Mouse (Mus musculus) limb, embryonic 15.5 days (tissue): ENCODE measurements at regions not wholly inside any gene's neighbourhood (a gene's known extent, or its start where the extent isn't known, plus 50 kb on each side); places are given as distances from the start of the nearest gene placed in this dataset.

Experiments
- ATAC-seq: fragments of 200-750 bp; cut with Nextera tagmentation; 2 replicates; pipeline ENCODE4 v1.8.0; 2017; ENCODE audit warnings: low read depth, moderate TSS enrichment; ENCODE audit not compliant: insufficient number of reproducible peaks, low FRiP score, low TSS enrichment
- H3K27ac ChIP-seq: fragments of 300-500 bp; sonication (generic); 2 replicates; pipeline ENCODE4 v1.5.1; 2015; ENCODE audit warnings: moderate library complexity, mild to moderate bottlenecking, inconsistent platforms
- H3K27me3 ChIP-seq: fragments of 300-500 bp; sonication (generic); 2 replicates; pipeline ENCODE4 v1.6.1; 2015; ENCODE audit warnings: inconsistent platforms
- H3K36me3 ChIP-seq: fragments of 300-500 bp; sonication (generic); 2 replicates; pipeline ENCODE4 v1.6.1; 2015; ENCODE audit warnings: inconsistent platforms
- H3K4me1 ChIP-seq: fragments of 300-500 bp; sonication (generic); 2 replicates; pipeline ENCODE4 v1.6.1; 2015; ENCODE audit warnings: inconsistent platforms
- H3K4me2 ChIP-seq: fragments of 300-500 bp; sonication (generic); 2 replicates; pipeline ENCODE4 v1.6.1; 2015; ENCODE audit warnings: mild to moderate bottlenecking, inconsistent platforms
- H3K4me3 ChIP-seq: fragments of 300-500 bp; sonication (generic); 2 replicates; pipeline ENCODE4 v1.5.1; 2015; ENCODE audit warnings: mild to moderate bottlenecking, inconsistent platforms
- H3K9ac ChIP-seq: fragments of 300-500 bp; sonication (generic); 2 replicates; pipeline ENCODE4 v1.6.1; 2015; ENCODE audit warnings: inconsistent platforms
- H3K9me3 ChIP-seq: fragments of 300-500 bp; sonication (generic); 2 replicates; pipeline ENCODE4 v1.6.1; 2016; ENCODE audit warnings: inconsistent platforms
- WGBS: fragments of 180-500 bp; shearing (Covaris S2); methylation state at CpG from one replicate; pipeline ENCODE4 v1.1.7; 2015; 5-methylcytosine and 5-hydroxymethylcytosine counted together

DNA sequence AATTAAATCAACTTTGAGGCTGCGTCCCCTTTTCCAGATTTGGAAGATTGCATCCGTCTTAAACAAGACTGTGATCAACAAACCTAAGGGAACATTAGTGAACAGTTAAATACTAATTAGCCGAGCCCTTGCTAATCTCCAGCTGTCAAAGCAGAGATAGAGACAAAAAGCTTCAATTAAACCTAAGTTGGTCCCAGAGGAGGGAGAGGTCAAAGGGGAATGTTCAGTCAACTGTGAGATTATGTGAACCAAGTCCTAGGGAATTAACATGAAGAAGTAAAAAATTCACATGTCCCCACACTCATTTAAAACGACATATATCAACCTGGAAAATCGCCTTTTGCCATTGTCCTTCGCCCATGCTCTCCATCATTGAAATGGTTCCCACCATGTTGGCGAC lies 59.7 kb upstream of the Tbx20 start:
- Histone ChIP-seq H3K4me1 (no peaks in the 10 kb centered on the region), H3K27ac (no peak overlapping the region), H3K36me3 (no peaks in the 10 kb centered on the region), H3K4me3 (no peak overlapping the region), H3K4me2 (no peak overlapping the region), H3K27me3 (no peaks in the 10 kb centered on the region), H3K9me3 (no peaks in the 10 kb centered on the region), H3K9ac (no peak overlapping the region)
- no peak for ATAC-seq
- WGBS: 55% methylated on average over 7 of the region's 7 CpGs

DNA sequence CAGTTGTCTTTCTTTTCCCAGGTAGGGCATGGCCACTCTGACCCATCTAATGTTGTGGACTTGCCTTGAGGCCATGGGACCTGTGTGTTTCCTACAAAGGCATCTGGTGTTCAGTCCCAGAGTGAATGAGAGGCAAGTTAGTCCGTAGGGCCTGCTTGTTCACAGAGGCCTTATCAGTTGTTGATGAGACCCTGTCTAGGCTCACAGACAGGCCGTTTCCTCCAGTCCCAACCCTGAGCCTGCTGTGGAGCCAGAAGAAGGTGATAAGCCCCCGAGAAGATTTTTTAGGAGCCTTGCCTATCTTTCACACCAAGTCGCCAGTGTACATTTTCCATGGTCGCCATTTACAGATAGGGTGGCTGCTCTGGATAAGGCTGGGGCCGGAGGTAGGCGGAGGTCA lies 74.1 kb upstream of the Tbx20 start:
- Histone ChIP-seq H3K4me1 (no peaks in the 10 kb centered on the region), H3K27ac (no peak overlapping the region), H3K4me2 (no peak overlapping the region), H3K36me3 (no peaks in the 10 kb centered on the region), H3K27me3 (no peaks in the 10 kb centered on the region), H3K4me3 (no peak overlapping the region), H3K9me3 (no peaks in the 10 kb centered on the region), H3K9ac (no peak overlapping the region)
- 58% methylated on average over 7 of the region's 7 CpGs for WGBS
- ATAC-seq: no peak

DNA sequence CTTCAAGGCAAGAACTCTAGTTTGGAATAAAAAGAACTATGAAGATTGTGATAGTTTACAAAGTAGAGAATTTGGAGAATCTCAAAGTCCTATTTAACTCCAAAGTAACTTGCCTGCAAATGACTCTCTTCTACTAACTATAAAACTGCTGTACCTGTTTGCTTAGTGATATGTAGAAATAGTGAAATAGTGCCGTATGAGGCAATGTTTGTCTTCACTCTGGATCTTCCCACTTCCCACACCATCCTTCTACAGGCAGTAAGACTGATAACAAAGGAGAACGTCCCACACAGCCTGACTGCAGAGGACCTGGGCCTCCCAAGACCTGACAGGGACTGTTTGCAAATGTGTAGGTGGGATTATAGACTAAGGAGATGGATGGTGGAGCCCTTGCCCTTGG lies 85.4 kb upstream of the Tbx20 start:
- no peaks in the 10 kb centered on the region for H3K9me3 ChIP-seq
- no peak overlapping the region for H3K4me2 ChIP-seq
- H3K27me3 ChIP-seq: no peaks in the 10 kb centered on the region
- H3K4me3 ChIP-seq: no peak overlapping the region
- no peaks in the 10 kb centered on the region for H3K4me1 ChIP-seq
- H3K27ac ChIP-seq: no peak overlapping the region
- WGBS: 73% methylated on average over 2 of the region's 2 CpGs
- no peaks in the 10 kb centered on the region for H3K36me3 ChIP-seq
- H3K9ac ChIP-seq: no peak overlapping the region
- no peak for ATAC-seq

DNA sequence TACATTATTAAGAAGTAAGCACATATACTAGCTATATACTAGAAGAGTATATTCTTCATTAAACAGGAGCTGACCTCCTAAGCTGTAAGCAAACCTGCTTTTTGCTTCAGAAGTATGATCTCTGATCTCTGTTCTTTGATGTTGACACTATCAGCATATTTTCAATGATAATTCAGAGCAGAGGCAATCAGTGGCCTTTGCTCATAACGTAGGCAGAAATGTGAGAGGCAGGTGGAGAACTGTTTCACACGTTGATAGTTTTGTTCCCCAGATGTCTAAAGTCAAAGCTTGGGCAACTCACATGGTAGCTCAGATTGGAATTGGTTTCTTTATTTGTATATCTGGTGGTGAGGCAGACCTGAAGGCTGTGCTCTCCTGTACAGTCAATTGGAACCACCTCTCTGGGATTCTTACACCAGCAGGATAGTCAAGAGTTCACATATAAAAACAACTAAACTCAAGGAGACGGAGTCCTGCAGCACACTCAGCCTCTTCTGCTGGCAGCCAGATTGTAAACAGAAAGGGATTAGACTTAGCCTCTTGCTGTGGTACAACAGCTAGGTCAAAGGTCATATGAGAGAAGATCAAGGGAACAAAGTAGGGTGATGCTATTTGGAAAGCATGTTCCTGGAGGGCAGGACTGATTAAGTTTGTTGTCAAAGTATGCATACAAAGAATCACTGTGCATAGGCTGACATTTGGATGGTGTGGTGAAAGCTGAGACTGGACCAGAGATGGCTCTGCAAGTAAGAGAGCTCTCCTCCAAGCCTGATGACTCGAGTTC lies 92.5 kb upstream of the Tbx20 start:
- 70% methylated on average over 4 of the region's 4 CpGs for WGBS
- Histone ChIP-seq H3K4me3 (no peak overlapping the region), H3K4me2 (no peak overlapping the region)

DNA sequence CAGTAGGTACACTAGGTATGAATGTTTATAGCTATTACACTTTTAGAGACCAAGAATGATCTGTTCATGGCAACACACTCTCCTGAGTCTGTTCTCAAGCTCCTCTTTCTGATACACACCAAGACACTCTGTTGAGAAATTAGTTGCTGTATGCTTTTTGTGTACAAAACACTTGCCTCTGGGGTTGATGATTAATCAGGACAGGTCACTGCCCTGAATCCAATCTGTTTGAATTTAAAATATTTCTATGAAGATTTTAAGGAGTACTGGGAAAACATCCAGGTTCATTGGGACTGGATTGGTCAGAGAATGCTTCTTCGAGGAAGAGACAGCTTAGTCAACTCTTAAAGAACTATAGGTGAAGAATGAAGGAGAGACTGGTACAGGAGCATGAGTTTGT lies 94.6 kb upstream of the Tbx20 start:
- Histone ChIP-seq H3K27ac (no peak overlapping the region), H3K36me3 (no peaks in the 10 kb centered on the region), H3K9ac (no peak overlapping the region), H3K27me3 (no peaks in the 10 kb centered on the region), H3K4me1 (no peaks in the 10 kb centered on the region), H3K4me3 (no peak overlapping the region), H3K4me2 (no peak overlapping the region), H3K9me3 (no peaks in the 10 kb centered on the region)
- ATAC-seq: no peak
- WGBS: 84% methylated on average over 1 of the region's 1 CpGs

More for the DNA sequence above, 92.5 kb upstream of the Tbx20 start:
- H3K9me3 ChIP-seq: no peaks in the 10 kb centered on the region
- H3K27ac ChIP-seq: no peak overlapping the region
- no peak for ATAC-seq
- H3K9ac ChIP-seq: no peak overlapping the region
- no peaks in the 10 kb centered on the region for H3K4me1 ChIP-seq
- no peaks in the 10 kb centered on the region for H3K36me3 ChIP-seq
- H3K27me3 ChIP-seq: no peaks in the 10 kb centered on the region

DNA sequence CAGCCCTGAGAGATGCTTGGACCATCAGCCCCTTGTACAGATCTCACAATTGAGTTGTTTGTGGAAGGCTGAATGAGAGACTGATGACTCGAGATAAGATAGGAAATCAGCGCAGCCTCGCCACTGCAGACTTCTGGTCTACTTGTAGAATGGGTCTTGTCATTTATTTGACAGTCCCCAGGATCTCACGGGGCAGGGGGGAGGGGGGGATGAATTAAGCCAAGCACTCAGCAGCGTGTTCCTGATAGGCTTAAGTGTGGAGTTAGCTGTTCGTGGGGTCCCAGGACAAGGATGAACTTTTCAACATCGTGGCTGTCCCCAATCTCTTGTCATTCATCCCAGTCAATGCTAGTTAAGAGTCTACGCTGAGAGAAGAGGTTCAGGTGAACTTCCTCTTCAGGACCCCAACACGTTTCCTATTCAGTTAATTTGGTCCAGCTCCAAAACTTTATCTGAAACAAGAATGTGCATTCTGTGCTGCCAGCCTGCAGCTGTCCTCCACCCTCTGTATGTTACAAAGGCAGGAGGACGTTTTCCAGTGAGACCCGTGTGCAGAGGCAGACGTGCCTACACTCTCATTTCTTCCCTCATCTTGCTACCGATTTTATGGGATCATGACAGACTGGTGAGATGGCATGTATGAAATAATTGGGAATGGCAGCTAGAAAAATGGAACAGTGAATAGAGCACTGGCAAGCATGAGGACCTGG lies 100.5 kb upstream of the Tbx20 start:
- 62% methylated on average over 13 of the region's 13 CpGs for WGBS
- Histone ChIP-seq H3K9me3 (no peaks in the 10 kb centered on the region), H3K4me3 (no peak overlapping the region), H3K4me1 (no peaks in the 10 kb centered on the region), H3K27ac (no peak overlapping the region), H3K27me3 (no peaks in the 10 kb centered on the region), H3K9ac (no peak overlapping the region), H3K36me3 (no peaks in the 10 kb centered on the region), H3K4me2 (no peak overlapping the region)
- ATAC-seq: no peak

DNA sequence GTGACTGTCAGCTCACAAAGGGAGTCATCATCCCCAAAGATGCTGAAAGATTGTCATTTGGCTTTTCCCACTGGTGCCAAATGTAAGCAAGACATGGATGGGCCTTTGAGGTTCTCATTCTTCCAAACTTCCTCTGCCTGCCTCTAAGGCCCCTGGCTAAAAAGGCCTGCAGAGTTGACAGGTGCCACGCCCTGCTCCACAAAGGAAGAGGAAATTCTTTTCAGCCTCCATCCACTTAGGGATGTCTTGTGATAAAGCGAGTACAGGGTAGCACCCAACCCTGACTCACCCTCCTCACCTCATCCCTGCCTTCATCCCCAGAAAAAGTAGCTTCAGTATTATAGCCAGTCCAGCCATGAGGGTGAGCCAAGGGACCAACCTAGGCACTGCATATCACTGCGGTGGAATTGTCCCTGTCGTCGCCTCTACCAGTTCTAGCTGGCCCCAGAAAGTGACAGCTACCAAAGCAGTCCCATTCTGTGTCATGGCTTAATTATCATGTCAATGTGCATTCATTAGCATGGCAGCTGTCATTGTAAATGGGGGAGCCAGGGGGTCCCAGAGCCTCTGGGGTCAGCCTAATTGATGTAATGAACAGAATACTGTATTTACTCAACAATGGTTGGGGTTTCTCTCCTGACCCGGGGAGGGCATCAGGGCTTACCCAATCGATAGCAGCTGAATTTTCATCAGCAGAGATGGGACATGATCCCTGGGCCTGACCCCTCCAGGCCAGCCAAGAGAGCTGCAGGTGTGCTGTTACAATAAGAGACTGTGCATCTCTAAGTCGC lies 104.5 kb upstream of the Tbx20 start:
- Histone ChIP-seq H3K27me3 (no peaks in the 10 kb centered on the region), H3K4me3 (no peak overlapping the region), H3K27ac (no peak overlapping the region), H3K9me3 (no peaks in the 10 kb centered on the region), H3K9ac (no peak overlapping the region), H3K4me2 (no peak overlapping the region), H3K36me3 (no peaks in the 10 kb centered on the region), H3K4me1 (no peaks in the 10 kb centered on the region)
- 46% methylated on average over 8 of the region's 8 CpGs for WGBS
- no peak for ATAC-seq

DNA sequence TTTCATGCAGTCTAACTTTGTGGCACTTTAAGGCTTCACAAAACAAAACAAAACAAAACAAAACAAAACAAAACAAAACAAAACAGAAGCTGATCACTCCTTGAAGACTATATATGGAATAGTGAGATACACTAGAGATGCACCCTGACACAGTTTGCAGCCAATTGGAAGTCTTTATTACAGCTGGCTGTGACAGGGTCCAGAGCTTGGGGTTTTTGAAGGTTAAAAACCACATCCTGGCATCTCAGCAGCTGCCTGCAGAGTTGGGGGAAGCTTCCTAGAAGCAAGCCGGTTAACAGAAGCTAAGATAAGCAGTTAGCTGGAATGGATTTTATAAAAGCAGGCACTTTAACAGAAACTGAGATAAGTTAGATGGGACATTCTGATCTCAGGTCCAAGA lies 105.6 kb upstream of the Tbx20 start:
- no peak overlapping the region for H3K4me3 ChIP-seq
- H3K36me3 ChIP-seq: no peaks in the 10 kb centered on the region
- H3K4me2 ChIP-seq: no peak overlapping the region
- no peaks in the 10 kb centered on the region for H3K9me3 ChIP-seq
- no peak overlapping the region for H3K27ac ChIP-seq
- no peaks in the 10 kb centered on the region for H3K4me1 ChIP-seq
- 69% methylated on average over 1 of the region's 1 CpGs for WGBS
- no peaks in the 10 kb centered on the region for H3K27me3 ChIP-seq
- no peak for ATAC-seq
- no peak overlapping the region for H3K9ac ChIP-seq

DNA sequence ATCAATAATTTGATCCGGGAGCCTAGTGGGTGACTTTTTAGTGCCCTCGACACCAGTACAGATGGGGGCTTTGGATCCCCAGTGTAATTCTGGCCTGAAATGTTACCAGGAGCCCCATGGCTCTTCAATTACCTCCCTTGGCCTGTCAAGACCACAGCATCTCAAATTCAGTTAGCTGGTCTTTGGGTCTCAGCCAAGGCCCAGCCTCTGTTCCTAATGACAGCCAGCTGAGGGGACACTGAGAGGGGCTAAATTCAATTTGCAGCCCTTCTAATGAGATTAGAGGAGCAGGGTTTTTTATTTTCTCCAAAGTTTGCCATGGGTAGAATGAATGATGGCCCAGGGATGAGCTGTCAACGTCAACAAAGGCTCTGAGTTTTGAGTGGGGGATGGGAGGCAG lies 109.9 kb upstream of the Tbx20 start:
- no peak for ATAC-seq
- Histone ChIP-seq H3K27ac (no peak overlapping the region), H3K9me3 (no peaks in the 10 kb centered on the region), H3K36me3 (no peaks in the 10 kb centered on the region), H3K27me3 (no peaks in the 10 kb centered on the region), H3K4me3 (no peak overlapping the region), H3K9ac (no peak overlapping the region), H3K4me2 (no peak overlapping the region), H3K4me1 (no peaks in the 10 kb centered on the region)
- 54% methylated on average over 3 of the region's 3 CpGs for WGBS

DNA sequence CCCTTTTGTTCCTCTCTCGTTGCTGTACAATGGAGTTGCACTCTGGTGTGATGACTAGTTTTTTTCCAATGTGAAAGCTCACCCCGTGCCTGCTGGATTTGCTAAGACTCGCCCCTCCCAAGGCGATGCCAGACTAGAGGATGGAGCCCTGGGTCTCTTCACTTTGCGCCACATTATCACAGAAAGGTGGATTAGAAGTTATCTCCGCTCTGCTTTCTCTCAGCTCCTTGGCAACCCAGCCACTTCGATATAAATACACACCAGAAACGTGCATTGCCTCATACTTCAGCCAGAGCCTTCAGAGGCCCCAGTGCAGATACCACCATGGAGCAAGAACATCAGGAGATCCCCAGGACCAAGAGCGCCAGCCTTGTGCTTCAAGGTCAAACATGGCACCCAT lies 114.2 kb upstream of the Tbx20 start:
- H3K27ac ChIP-seq: no peak overlapping the region
- no peaks in the 10 kb centered on the region for H3K4me1 ChIP-seq
- ATAC-seq: no peak
- H3K9ac ChIP-seq: no peak overlapping the region
- H3K36me3 ChIP-seq: no peaks in the 10 kb centered on the region
- H3K27me3 ChIP-seq: no peaks in the 10 kb centered on the region
- no peak overlapping the region for H3K4me3 ChIP-seq
- WGBS: 82% methylated on average over 9 of the region's 9 CpGs
- no peak overlapping the region for H3K4me2 ChIP-seq
- H3K9me3 ChIP-seq: no peaks in the 10 kb centered on the region

DNA sequence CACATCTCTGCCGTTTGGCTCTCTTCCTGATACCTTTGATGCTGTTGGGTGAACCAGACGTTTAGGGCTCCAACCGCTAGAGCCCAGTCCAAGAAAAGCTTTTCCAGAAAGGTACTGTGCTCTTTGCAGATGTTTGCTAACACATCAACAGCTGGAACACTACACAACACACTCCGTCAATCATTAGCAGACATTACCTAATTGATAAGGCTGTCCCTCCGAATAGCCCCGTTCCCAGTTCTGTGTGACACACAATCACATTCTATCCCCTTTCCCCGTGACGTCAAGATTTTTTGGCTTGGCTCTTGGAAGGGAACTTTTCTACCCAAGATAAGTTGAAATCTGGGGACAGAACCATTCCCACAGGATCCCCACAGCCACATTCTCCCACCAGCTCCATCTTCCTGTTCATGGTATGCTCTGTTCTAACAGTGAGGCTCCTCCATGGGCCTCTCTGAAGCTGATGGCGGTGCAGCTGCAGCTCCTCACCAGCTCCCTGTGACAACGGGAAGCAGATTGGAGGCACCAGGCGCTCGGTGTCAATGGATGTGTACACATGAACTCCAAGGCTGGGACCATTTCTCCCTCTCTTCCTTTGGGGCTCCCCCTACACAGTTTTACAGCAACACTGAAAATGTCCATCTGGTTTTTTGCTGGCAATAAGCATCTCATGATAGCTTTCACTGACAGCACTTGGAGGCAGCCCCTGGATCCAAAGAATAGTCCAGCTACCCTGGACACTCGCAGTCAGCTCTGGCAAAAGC lies 122.6 kb upstream of the Tbx20 start:
- no peaks in the 10 kb centered on the region for H3K27me3 ChIP-seq
- no peak overlapping the region for H3K4me3 ChIP-seq
- no peaks in the 10 kb centered on the region for H3K9me3 ChIP-seq
- H3K36me3 ChIP-seq: no peaks in the 10 kb centered on the region
- no peaks in the 10 kb centered on the region for H3K4me1 ChIP-seq
- H3K4me2 ChIP-seq: no peak overlapping the region
- ATAC-seq: no peak
- no peak overlapping the region for H3K9ac ChIP-seq
- H3K27ac ChIP-seq: no peak overlapping the region
- WGBS: 74% methylated on average over 13 of the region's 13 CpGs
